Mouse (Mus musculus) midbrain, embryonic 15.5 days (tissue): ENCODE data around the gene Aldh1a3. TPM values are rescaled to one million over a fixed set of nuclear protein-coding genes. Genes with fewer than 3 reads are reported as not detected.

Experiments used
- ATAC-seq: fragments of 200-750 bp; cut with Nextera tagmentation; replicated peaks from 2 replicates; pipeline ENCODE4 v1.8.0; 2017; ENCODE audit warnings: moderate TSS enrichment
- H3K27ac ChIP-seq: fragments of 300-500 bp; sonication (generic); 2 replicates; pipeline ENCODE4 v1.5.1; 2015; ENCODE audit warnings: mild to moderate bottlenecking, inconsistent platforms
- H3K27me3 ChIP-seq: fragments of 300-500 bp; sonication (generic); replicated peaks from 2 replicates; pipeline ENCODE4 v1.6.1; 2015; ENCODE audit warnings: inconsistent platforms
- H3K36me3 ChIP-seq: fragments of 300-500 bp; sonication (generic); replicated peaks from 2 replicates; pipeline ENCODE4 v1.6.1; 2015; ENCODE audit warnings: inconsistent platforms
- H3K4me1 ChIP-seq: fragments of 300-500 bp; sonication (generic); 2 replicates; pipeline ENCODE4 v1.6.1; 2015; ENCODE audit warnings: inconsistent platforms
- H3K4me2 ChIP-seq: fragments of 300-500 bp; sonication (generic); 2 replicates; pipeline ENCODE4 v1.6.1; 2015; ENCODE audit warnings: inconsistent platforms, mild to moderate bottlenecking, moderate library complexity
- H3K4me3 ChIP-seq: fragments of 300-500 bp; sonication (generic); 2 replicates; pipeline ENCODE4 v1.5.1; 2015; ENCODE audit warnings: mild to moderate bottlenecking, inconsistent platforms
- H3K9ac ChIP-seq: fragments of 300-500 bp; sonication (generic); 2 replicates; pipeline ENCODE4 v1.6.1; 2015; ENCODE audit warnings: mild to moderate bottlenecking, inconsistent platforms
- H3K9me3 ChIP-seq: fragments of 300-500 bp; sonication (generic); 2 replicates; pipeline ENCODE4 v1.6.1; 2016; ENCODE audit warnings: inconsistent platforms
- WGBS: fragments of 180-500 bp; shearing (Covaris S2); methylation state at CpG from one replicate; pipeline ENCODE4 v1.1.7; 2015; ENCODE audit warnings: mixed read lengths; 5-methylcytosine and 5-hydroxymethylcytosine counted together
- microRNA-seq: library from miRNA; unstranded; fragments of <30 nt; microRNA quantifications from one replicate; pipeline ENCODE4, GENCODE M21; 2016
- polyA plus RNA-seq: library from polyadenylated mRNA; unstranded; fragments of >200 nt; fragmentation: Nextera tagmentation; extraction: Ambion mirVana; gene quantifications from 2 replicates; pipeline ENCODE4 v1.2.1, GENCODE M21; 2015

The Aldh1a3 gene
- polyA plus RNA-seq, 1 experiment from 2014 or later: 0.83 TPM

GRCm38 (mm10) chr7:66355791-66356522 lies 71.4 kb downstream of the Aldh1a3 start:
- H3K9ac ChIP-seq: no peak overlapping the region
- 89% methylated on average over 8 of the region's 8 CpGs for WGBS
- no peak for ATAC-seq

GRCm38 (mm10) chr7:66354911-66355310 lies 72.4 kb downstream of the Aldh1a3 start:
- H3K4me3 ChIP-seq: no peak overlapping the region
- H3K27me3 ChIP-seq: no peaks in the 10 kb centered on the region
- no peaks in the 10 kb centered on the region for H3K4me1 ChIP-seq
- ATAC-seq: no peak
- 73% methylated on average over 3 of the region's 3 CpGs for WGBS
- no peak overlapping the region for H3K4me2 ChIP-seq
- H3K9me3 ChIP-seq: no peaks in the 10 kb centered on the region
- H3K36me3 ChIP-seq: no peaks in the 10 kb centered on the region
- no peak overlapping the region for H3K9ac ChIP-seq
- no peak overlapping the region for H3K27ac ChIP-seq

More at GRCm38 (mm10) chr7:66355791-66356522, 71.4 kb downstream of the Aldh1a3 start:
- no peak overlapping the region for H3K4me2 ChIP-seq
- no peaks in the 10 kb centered on the region for H3K36me3 ChIP-seq
- no peaks in the 10 kb centered on the region for H3K4me1 ChIP-seq
- H3K4me3 ChIP-seq: no peak overlapping the region
- no peak overlapping the region for H3K27ac ChIP-seq
- H3K9me3 ChIP-seq: no peaks in the 10 kb centered on the region
- no peaks in the 10 kb centered on the region for H3K27me3 ChIP-seq

- peaks cover 10% of the 10 kb centered on the region; the same call in 1 of the 2 replicates for H3K4me1 ChIP-seq
- no peak for ATAC-seq
- 91% methylated on average over 4 of the region's 4 CpGs for WGBS
- H3K36me3 ChIP-seq: no peaks in the 10 kb centered on the region
- no peak overlapping the region for H3K9ac ChIP-seq
- H3K27ac ChIP-seq: no peak overlapping the region
- no peak overlapping the region for H3K4me2 ChIP-seq
- no peak overlapping the region for H3K4me3 ChIP-seq
- no peaks in the 10 kb centered on the region for H3K9me3 ChIP-seq
- H3K27me3 ChIP-seq: no peaks in the 10 kb centered on the region
These were observed 76.2 kb downstream of the Aldh1a3 start for GRCm38 (mm10) chr7:66351074-66351473.

DNA sequence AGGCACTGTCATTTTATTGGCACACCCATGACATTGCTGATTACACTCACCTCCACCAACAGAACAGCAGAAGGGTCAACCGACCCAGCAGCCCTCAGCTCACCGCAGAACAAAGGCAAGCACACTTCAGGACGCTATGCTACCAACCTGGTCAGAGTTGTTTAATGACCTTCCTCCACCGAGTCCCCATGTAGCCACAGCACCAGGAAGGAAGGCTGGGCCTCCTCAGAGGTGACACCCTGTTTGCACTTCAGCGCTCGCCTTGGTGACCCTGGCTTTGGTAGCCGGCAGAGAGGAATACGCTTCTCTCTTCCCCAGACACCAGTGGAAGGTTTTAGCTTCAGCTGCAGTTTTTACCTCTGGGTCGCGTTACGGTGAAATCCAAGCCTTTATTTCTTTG lies 77.6 kb downstream of the Aldh1a3 start:
- 77% methylated on average over 11 of the region's 11 CpGs for WGBS
- Histone ChIP-seq H3K9ac (no peak overlapping the region), H3K4me3 (no peak overlapping the region), H3K36me3 (no peaks in the 10 kb centered on the region), H3K4me2 (no peak overlapping the region), H3K4me1 (peaks cover 10% of the 10 kb centered on the region; the same call in 1 of the 2 replicates), H3K27ac (no peak overlapping the region), H3K9me3 (no peaks in the 10 kb centered on the region), H3K27me3 (no peaks in the 10 kb centered on the region)
- no peak for ATAC-seq

DNA sequence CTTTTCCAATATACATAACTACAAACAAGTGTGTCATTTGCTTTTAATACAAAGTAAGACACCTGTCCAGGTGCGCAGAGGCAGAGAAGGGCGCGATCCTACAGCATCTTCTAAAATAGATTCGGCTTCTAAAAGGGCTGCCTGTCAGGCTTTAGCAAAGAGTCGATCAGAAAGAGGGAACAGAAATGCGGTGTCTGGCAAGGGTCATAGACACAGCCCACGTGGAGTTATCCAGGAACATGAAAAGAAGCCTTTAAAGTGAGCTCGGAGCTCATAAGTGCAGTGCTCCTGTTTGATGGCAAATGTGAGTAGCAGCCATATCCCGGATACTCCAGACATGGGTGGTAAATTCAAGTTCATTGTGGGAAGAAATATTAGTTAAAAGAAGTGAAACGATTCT lies 78.7 kb downstream of the Aldh1a3 start:
- 82% methylated on average over 10 of the region's 10 CpGs for WGBS
- no peak overlapping the region for H3K9ac ChIP-seq
- H3K4me1 ChIP-seq: peaks cover 10% of the 10 kb centered on the region; the same call in 1 of the 2 replicates
- no peak overlapping the region for H3K27ac ChIP-seq
- H3K4me2 ChIP-seq: no peak overlapping the region
- no peaks in the 10 kb centered on the region for H3K9me3 ChIP-seq
- no peaks in the 10 kb centered on the region for H3K36me3 ChIP-seq
- no peaks in the 10 kb centered on the region for H3K27me3 ChIP-seq
- no peak for ATAC-seq
- no peak overlapping the region for H3K4me3 ChIP-seq

GRCm38 (mm10) chr7:66346959-66347663 lies 80.2 kb downstream of the Aldh1a3 start:
- Histone ChIP-seq H3K27me3 (no peaks in the 10 kb centered on the region), H3K4me2 (peak overlapping the region; percentile 15; the same call in 1 of the 2 replicates), H3K9me3 (no peaks in the 10 kb centered on the region), H3K36me3 (no peaks in the 10 kb centered on the region), H3K9ac (no peak overlapping the region), H3K27ac (peak overlapping the region; percentile 33; the same call in 1 of the 2 replicates), H3K4me1 (peaks cover 10% of the 10 kb centered on the region; the same call in 1 of the 2 replicates), H3K4me3 (no peak overlapping the region)
- WGBS: 47% methylated on average over 9 of the region's 9 CpGs
- ATAC-seq: peak; percentile 80

- 83% methylated on average over 5 of the region's 5 CpGs for WGBS
- no peak overlapping the region for H3K4me3 ChIP-seq
- no peak for ATAC-seq
- H3K9ac ChIP-seq: no peak overlapping the region
- H3K4me2 ChIP-seq: no peak overlapping the region
- no peak overlapping the region for H3K27ac ChIP-seq
- H3K9me3 ChIP-seq: no peaks in the 10 kb centered on the region
- H3K36me3 ChIP-seq: no peaks in the 10 kb centered on the region
- peaks cover 10% of the 10 kb centered on the region; the same call in 1 of the 2 replicates for H3K4me1 ChIP-seq
- H3K27me3 ChIP-seq: no peaks in the 10 kb centered on the region
These were observed 84.0 kb downstream of the Aldh1a3 start for GRCm38 (mm10) chr7:66343307-66343706.

DNA sequence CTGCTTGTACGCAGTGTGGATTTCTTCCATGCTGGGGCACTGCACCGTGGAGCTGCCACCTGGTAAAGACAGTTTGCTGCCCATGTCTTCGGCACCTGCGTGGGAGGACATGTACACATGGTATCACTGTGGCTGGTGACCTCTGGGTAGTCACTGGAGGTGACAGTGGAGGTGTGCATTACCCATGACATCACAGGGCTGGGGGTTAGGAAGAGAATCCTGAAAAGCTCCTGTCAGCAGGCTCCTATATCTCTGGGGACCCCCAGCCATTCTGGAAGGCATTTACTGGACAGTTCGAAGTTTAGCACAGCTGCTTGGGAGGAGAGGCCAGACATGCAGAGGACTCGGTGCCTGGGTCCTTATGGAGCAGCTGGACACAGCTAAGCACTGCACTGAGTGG lies 84.5 kb downstream of the Aldh1a3 start:
- Histone ChIP-seq H3K36me3 (no peaks in the 10 kb centered on the region), H3K4me3 (no peak overlapping the region), H3K9me3 (no peaks in the 10 kb centered on the region), H3K4me2 (no peak overlapping the region), H3K9ac (no peak overlapping the region), H3K27ac (no peak overlapping the region), H3K4me1 (peaks cover 10% of the 10 kb centered on the region; the same call in 1 of the 2 replicates), H3K27me3 (no peaks in the 10 kb centered on the region)
- 75% methylated on average over 6 of the region's 6 CpGs for WGBS
- no peak for ATAC-seq

DNA sequence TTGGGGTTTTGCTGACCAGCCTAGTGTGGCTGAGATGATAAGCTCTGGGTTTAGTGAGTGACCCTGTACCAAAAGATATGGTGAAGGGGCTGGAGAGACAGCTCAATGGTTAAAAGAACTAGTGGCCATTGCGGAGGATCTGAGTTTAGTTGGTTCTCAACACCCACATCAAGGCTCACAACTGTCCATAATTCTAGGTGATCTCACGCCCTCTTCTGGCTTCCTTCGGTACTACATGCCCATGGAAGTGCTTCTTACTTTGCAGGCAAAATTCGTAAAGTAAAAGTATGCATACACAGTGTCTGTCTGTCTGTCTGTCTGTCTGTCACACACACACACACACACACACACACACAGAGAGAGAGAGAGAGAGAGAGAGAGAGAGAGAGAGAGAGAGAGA lies 85.0 kb downstream of the Aldh1a3 start:
- no peak overlapping the region for H3K4me2 ChIP-seq
- H3K36me3 ChIP-seq: no peaks in the 10 kb centered on the region
- no peaks in the 10 kb centered on the region for H3K27me3 ChIP-seq
- H3K27ac ChIP-seq: no peak overlapping the region
- no peak overlapping the region for H3K9ac ChIP-seq
- H3K9me3 ChIP-seq: no peaks in the 10 kb centered on the region
- 46% methylated on average over 4 of the region's 4 CpGs for WGBS
- H3K4me3 ChIP-seq: no peak overlapping the region
- peaks cover 5% of the 10 kb centered on the region; the same call in 1 of the 2 replicates for H3K4me1 ChIP-seq
- no peak for ATAC-seq

Small RNAs within 50 kb of the gene (microRNA-seq; reads per million reads assigned to microRNA genes)
- gene Mir7057: not detected

Other genes with a start within 250 kb of the Aldh1a3 start
- not detected in 2 replicates for gene Gm10974, start 61.6 kb downstream of the Aldh1a3 start, polyA plus RNA-seq
- gene Lrrk1, start 39.2 kb downstream of the Aldh1a3 start, polyA plus RNA-seq: 3.7 and 4.1 TPM in 2 replicates